ENCODE assay signal across 24 mouse cellular contexts in the genomic region with DNA sequence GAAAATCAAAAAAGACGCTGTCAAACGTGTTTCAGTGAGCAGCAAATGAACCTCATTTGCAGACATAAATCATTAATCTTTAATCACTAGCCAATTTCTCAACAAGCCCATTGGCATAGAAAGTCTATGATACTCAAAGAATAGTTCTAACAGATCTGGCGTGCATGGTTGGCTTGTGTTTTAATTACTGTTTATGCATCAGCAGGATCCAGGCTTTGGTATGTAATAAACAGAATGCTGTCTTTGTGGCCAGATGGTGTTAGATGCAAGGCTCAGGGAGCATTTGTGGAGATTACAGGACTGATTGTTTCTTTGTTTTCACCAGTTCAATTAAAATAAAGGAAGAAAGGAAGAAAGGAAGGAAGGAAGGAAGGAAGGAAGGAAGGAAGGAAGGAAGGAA.
DNase-seq lines count a peak whose midpoint lies in the region; ATAC-seq and TF ChIP-seq lines count a peak whose summit lies in the region.
"Had no signal": no experiment of that assay in that cellular context is flagged by ENCODE, and none has a peak within 500 bp of the region (broad histone marks: within the 10 kb centered on the region; RNA-seq: fewer than 3 reads in every experiment).

No protein-coding gene starts in this region.

- DNase-seq in cerebellum, adult 9-10 months, result peak; percentile 5
- DNase-seq in cerebellum, adult 8-10 months, result no peak
- DNase-seq in forebrain, embryonic 10.5 days (ENCODE audit: extremely low spot score, low spot score), result no peak
- DNase-seq in midbrain, postnatal 0 days (ENCODE audit: low spot score), result peak; percentile 61
- DNase-seq in midbrain, embryonic 10.5 days (ENCODE audit: low spot score), result no peak
- peak; percentile 58 for DNase-seq in forebrain, postnatal 0 days
- no peak for DNase-seq in adrenal gland, postnatal 4 days (ENCODE audit: low spot score in 2 of 2)
- DNase-seq: adrenal gland, postnatal 25 days; gastrocnemius, postnatal 10 days; heart, adult 11 months; kidney, adult 8-10 months; kidney, postnatal 10 days; liver; lung, postnatal 36 days; right cerebral cortex, postnatal 25 days; spleen, adult 18-20 months had no signal

- H3K36me3 ChIP-seq in forebrain, embryonic 15.5 days, result no peaks in the 10 kb centered on the region
- H3K36me3 ChIP-seq in forebrain, embryonic 10.5 days (replicated peaks), result no peaks in the 10 kb centered on the region
- H3K36me3 ChIP-seq in midbrain, postnatal 0 days (ENCODE audit: insufficient read depth, low read length), result no peaks in the 10 kb centered on the region
- H3K36me3 ChIP-seq in midbrain, embryonic 10.5 days, result no peaks in the 10 kb centered on the region
- H3K36me3 ChIP-seq in forebrain, postnatal 0 days (ENCODE audit: insufficient read depth), result no peaks in the 10 kb centered on the region
- H3K36me3 ChIP-seq: embryonic facial prominence, embryonic 15.5 days; limb, embryonic 10.5 days; liver, embryonic 15.5 days; lung, embryonic 15.5 days had no signal

- H3K4me1 ChIP-seq in forebrain, embryonic 15.5 days, result no peaks in the 10 kb centered on the region
- H3K4me1 ChIP-seq in forebrain, embryonic 10.5 days, result no peaks in the 10 kb centered on the region
- H3K4me1 ChIP-seq in midbrain, postnatal 0 days (ENCODE audit: insufficient read depth, low read length), result no peaks in the 10 kb centered on the region
- H3K4me1 ChIP-seq in midbrain, embryonic 10.5 days, result no peaks in the 10 kb centered on the region
- no peaks in the 10 kb centered on the region for H3K4me1 ChIP-seq in forebrain, postnatal 0 days (ENCODE audit: insufficient read depth)
- H3K4me1 ChIP-seq: embryonic facial prominence, embryonic 15.5 days; limb, embryonic 10.5 days; liver, embryonic 15.5 days; lung, embryonic 15.5 days; megakaryocyte, embryonic 14.5 days had no signal

- WGBS in forebrain, embryonic 15.5 days, result 37% methylated on average over 3 of the region's 3 CpGs
- WGBS in forebrain, embryonic 10.5 days, result 78% methylated on average over 3 of the region's 3 CpGs
- 73% methylated on average over 3 of the region's 3 CpGs for WGBS in midbrain, postnatal 0 days
- 81% methylated on average over 3 of the region's 3 CpGs for WGBS in midbrain, embryonic 10.5 days
- WGBS in forebrain, postnatal 0 days, result 33% methylated on average over 3 of the region's 3 CpGs

- no peak overlapping the region for H3K27ac ChIP-seq in forebrain, embryonic 15.5 days (replicated peaks)
- no peak overlapping the region for H3K27ac ChIP-seq in forebrain, embryonic 10.5 days
- H3K27ac ChIP-seq in midbrain, postnatal 0 days (ENCODE audit: low read depth, low read length), result no peak overlapping the region
- no peak overlapping the region for H3K27ac ChIP-seq in midbrain, embryonic 10.5 days (replicated peaks)
- no peak overlapping the region for H3K27ac ChIP-seq in forebrain, postnatal 0 days (ENCODE audit: low read depth, low read length)
- H3K27ac ChIP-seq: embryonic facial prominence, embryonic 15.5 days; limb, embryonic 10.5 days; liver, embryonic 15.5 days; lung, embryonic 15.5 days had no signal

- no peak overlapping the region for H3K4me3 ChIP-seq in forebrain, embryonic 15.5 days
- no peak overlapping the region for H3K4me3 ChIP-seq in forebrain, embryonic 10.5 days
- no peak overlapping the region for H3K4me3 ChIP-seq in midbrain, postnatal 0 days (ENCODE audit: low read depth, low read length)
- H3K4me3 ChIP-seq in midbrain, embryonic 10.5 days, result no peak overlapping the region
- no peak overlapping the region for H3K4me3 ChIP-seq in forebrain, postnatal 0 days (ENCODE audit: low read depth, low read length)
- H3K4me3 ChIP-seq: embryonic facial prominence, embryonic 15.5 days; limb, embryonic 10.5 days; liver, embryonic 15.5 days; lung, embryonic 15.5 days; megakaryocyte, embryonic 14.5 days had no signal

- no peak for TF ChIP-seq CTCF in midbrain, postnatal 0 days (IDR thresholded peaks at IDR 0.05)
- no peak for TF ChIP-seq CTCF in forebrain, postnatal 0 days (IDR thresholded peaks at IDR 0.05; ENCODE audit: low read depth)

- no peak overlapping the region for H3K4me2 ChIP-seq in forebrain, embryonic 15.5 days (replicated peaks)
- no peak overlapping the region for H3K4me2 ChIP-seq in midbrain, postnatal 0 days (ENCODE audit: low read depth, low read length, poor library complexity, severe bottlenecking)
- no peak overlapping the region for H3K4me2 ChIP-seq in forebrain, postnatal 0 days (ENCODE audit: low read depth)
- H3K4me2 ChIP-seq: embryonic facial prominence, embryonic 15.5 days; heart, embryonic 11.5 days; liver, embryonic 15.5 days; lung, embryonic 15.5 days had no signal

- peak; percentile 90 for ATAC-seq in forebrain, embryonic 15.5 days (replicated peaks)
- ATAC-seq in midbrain, postnatal 0 days (ENCODE audit: low FRiP score), result no peak
- peak; percentile 81 for ATAC-seq in forebrain, postnatal 0 days
- ATAC-seq: midbrain, embryonic 16.5 days had no signal

- no peaks in the 10 kb centered on the region for H3K9me3 ChIP-seq in forebrain, embryonic 15.5 days
- no peaks in the 10 kb centered on the region for H3K9me3 ChIP-seq in forebrain, embryonic 10.5 days
- no peaks in the 10 kb centered on the region for H3K9me3 ChIP-seq in midbrain, postnatal 0 days (ENCODE audit: low read length)
- H3K9me3 ChIP-seq in midbrain, embryonic 10.5 days (replicated peaks), result no peaks in the 10 kb centered on the region
- no peaks in the 10 kb centered on the region for H3K9me3 ChIP-seq in forebrain, postnatal 0 days (ENCODE audit: low read length)
- H3K9me3 ChIP-seq: embryonic facial prominence, embryonic 15.5 days; limb, embryonic 10.5 days; liver, embryonic 15.5 days; lung, embryonic 15.5 days; megakaryocyte, embryonic 14.5 days had no signal

- H3K27me3 ChIP-seq in forebrain, embryonic 15.5 days, result no peaks in the 10 kb centered on the region
- no peaks in the 10 kb centered on the region for H3K27me3 ChIP-seq in forebrain, embryonic 10.5 days (ENCODE audit: poor library complexity, severe bottlenecking)
- H3K27me3 ChIP-seq in midbrain, postnatal 0 days (ENCODE audit: insufficient read depth, low read length), result no peaks in the 10 kb centered on the region
- H3K27me3 ChIP-seq in midbrain, embryonic 10.5 days (ENCODE audit: low read depth, poor library complexity, severe bottlenecking), result no peaks in the 10 kb centered on the region
- H3K27me3 ChIP-seq in forebrain, postnatal 0 days (ENCODE audit: insufficient read depth, low read length), result no peaks in the 10 kb centered on the region
- H3K27me3 ChIP-seq: embryonic facial prominence, embryonic 15.5 days; liver, embryonic 15.5 days; lung, embryonic 15.5 days; megakaryocyte, embryonic 14.5 days had no signal

- H3K9ac ChIP-seq in forebrain, embryonic 15.5 days (replicated peaks), result no peak overlapping the region
- no peak overlapping the region for H3K9ac ChIP-seq in midbrain, postnatal 0 days (replicated peaks; ENCODE audit: low read length, poor library complexity, severe bottlenecking)
- H3K9ac ChIP-seq in forebrain, postnatal 0 days, result no peak overlapping the region
- H3K9ac ChIP-seq: embryonic facial prominence, embryonic 15.5 days; liver, embryonic 15.5 days; lung, embryonic 15.5 days had no signal

Comparison
In these comparisons a context has a peak if more than half of its experiments do, and no peak if none do; other contexts are left out.
1. DNase-seq: peak in cerebellum, adult 9-10 months (single experiment), midbrain, postnatal 0 days (single experiment) and forebrain, postnatal 0 days (single experiment); none in cerebellum, adult 8-10 months (single experiment), forebrain, embryonic 10.5 days (single experiment), midbrain, embryonic 10.5 days (single experiment) and adrenal gland, postnatal 4 days (0 of 2).